Mouse (Mus musculus) intestine, postnatal 0 days (tissue): Measurements from ENCODE around the gene Lypd6. TPM values are rescaled to one million over a fixed set of nuclear protein-coding genes. Genes with fewer than 3 reads are reported as not detected.

Experiments used
- ATAC-seq: fragments of 200-750 bp; cut with Nextera tagmentation; 2 replicates; pipeline ENCODE4 v1.8.0; 2017; ENCODE audit warnings: mild to moderate bottlenecking, moderate TSS enrichment, moderate library complexity
- H3K27ac ChIP-seq: fragments of 300-500 bp; sonication (generic); 2 replicates; pipeline ENCODE4 v1.5.1; 2014; ENCODE audit warnings: mild to moderate bottlenecking, low read depth, low read length, moderate library complexity
- H3K27me3 ChIP-seq: fragments of 300-500 bp; sonication (generic); replicated peaks from 2 replicates; pipeline ENCODE4 v1.6.1; 2014; ENCODE audit warnings: low read length, mixed read lengths; ENCODE audit not compliant: control insufficient read depth, insufficient read depth
- H3K36me3 ChIP-seq: fragments of 300-500 bp; sonication (generic); 2 replicates; pipeline ENCODE4 v1.6.1; 2014; ENCODE audit warnings: mild to moderate bottlenecking, moderate library complexity; ENCODE audit not compliant: control insufficient read depth, insufficient read depth
- H3K4me1 ChIP-seq: fragments of 300-500 bp; sonication (generic); replicated peaks from 2 replicates; pipeline ENCODE4 v1.6.1; 2014; ENCODE audit warnings: antibody characterized with exemption, low read length, mixed read lengths; ENCODE audit not compliant: control insufficient read depth, insufficient read depth
- H3K4me2 ChIP-seq: fragments of 300-500 bp; sonication (generic); replicated peaks from 2 replicates; pipeline ENCODE4 v1.6.1; 2014; ENCODE audit warnings: low read depth, mild to moderate bottlenecking, moderate library complexity
- H3K4me3 ChIP-seq: fragments of 300-500 bp; sonication (generic); 2 replicates; pipeline ENCODE4 v1.5.1; 2014; ENCODE audit warnings: low read depth, low read length
- H3K9ac ChIP-seq: fragments of 300-500 bp; sonication (generic); 2 replicates; pipeline ENCODE4 v1.6.1; 2014; ENCODE audit warnings: mild to moderate bottlenecking, low read depth, low read length
- H3K9me3 ChIP-seq: fragments of 300-500 bp; sonication (generic); 2 replicates; pipeline ENCODE4 v1.6.1; 2016; ENCODE audit warnings: mixed run types; ENCODE audit not compliant: control insufficient read depth
- CTCF ChIP-seq: sonication (generic); IDR thresholded peaks from 2 replicates; pipeline ENCODE4 v1.5.1; 2016; ENCODE audit warnings: low read depth, mild to moderate bottlenecking, control low read depth, antibody characterized with exemption, moderate library complexity
- WGBS: fragments of 180-500 bp; shearing (Covaris S2); extraction: QIAGEN DNeasy Blood & Tissue Kit; methylation state at CpG from one replicate; pipeline ENCODE4 v1.1.7; 2014; 5-methylcytosine and 5-hydroxymethylcytosine counted together
- polyA plus RNA-seq: library from polyadenylated mRNA; unstranded; fragments of >200 nt; fragmentation: Nextera tagmentation; extraction: Ambion mirVana; gene quantifications from 2 replicates; pipeline ENCODE4 v1.2.1, GENCODE M21; 2015

The Lypd6 gene
- polyA plus RNA-seq, 1 experiment from 2014 or later, result 1.9 TPM

DNA sequence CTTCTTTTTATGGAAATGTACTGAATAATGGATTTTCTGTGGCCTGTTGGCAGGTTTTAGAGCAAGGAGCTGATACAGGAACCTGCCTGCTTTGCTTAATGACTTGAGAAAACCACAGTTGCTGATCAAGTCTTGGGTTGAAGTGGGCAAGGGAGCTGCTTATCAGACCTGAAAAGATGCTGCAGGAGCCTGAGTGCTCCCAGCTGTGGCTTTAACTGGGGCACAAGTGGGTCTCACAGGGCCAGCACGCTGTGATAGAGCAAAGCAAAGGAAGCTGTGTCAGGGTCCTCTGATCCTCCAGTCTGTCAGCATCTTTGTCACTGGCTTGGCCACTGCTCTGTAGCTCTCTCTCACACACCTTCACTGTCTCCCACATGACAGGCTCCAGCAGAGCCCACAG is 45.4 kb downstream of the Lypd6 start:
- no peaks in the 10 kb centered on the region for H3K27me3 ChIP-seq
- no peak for TF ChIP-seq CTCF
- ATAC-seq, result no peak
- H3K9ac ChIP-seq, result no peak overlapping the region
- H3K27ac ChIP-seq, result no peak overlapping the region
- 74% methylated on average over 1 of the region's 1 CpGs for WGBS
- no peak overlapping the region for H3K4me2 ChIP-seq
- H3K4me3 ChIP-seq, result no peak overlapping the region
- peaks cover 3% of the 10 kb centered on the region; the same call in 1 of the 2 replicates for H3K4me1 ChIP-seq
- no peaks in the 10 kb centered on the region for H3K36me3 ChIP-seq
- H3K9me3 ChIP-seq, result no peaks in the 10 kb centered on the region

DNA sequence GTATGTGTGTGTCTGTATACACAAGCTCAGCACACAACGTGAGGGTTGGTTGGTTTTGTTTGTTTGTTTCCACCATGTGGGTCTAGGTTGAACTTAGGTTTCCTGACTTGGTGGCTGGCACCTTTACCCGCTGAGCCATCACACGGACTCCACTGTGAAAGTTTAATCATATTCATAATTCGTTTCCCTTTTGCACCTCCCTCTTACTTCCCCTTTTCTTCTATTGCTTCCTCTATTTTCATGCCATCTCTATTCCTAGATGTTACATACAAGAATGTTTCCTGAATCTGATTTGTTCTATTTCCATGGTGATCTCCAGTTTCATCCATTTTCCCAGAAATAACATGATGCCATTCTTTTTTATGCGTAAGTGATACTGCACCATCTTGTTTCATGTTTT is 46.2 kb downstream of the Lypd6 start:
- H3K36me3 ChIP-seq, result no peaks in the 10 kb centered on the region
- no peak overlapping the region for H3K4me3 ChIP-seq
- no peak overlapping the region for H3K9ac ChIP-seq
- H3K27ac ChIP-seq, result no peak overlapping the region
- no peaks in the 10 kb centered on the region for H3K27me3 ChIP-seq
- no peak overlapping the region for H3K4me2 ChIP-seq
- H3K9me3 ChIP-seq, result no peaks in the 10 kb centered on the region
- no peak for ATAC-seq
- TF ChIP-seq CTCF, result no peak
- 83% methylated on average over 5 of the region's 5 CpGs for WGBS
- H3K4me1 ChIP-seq, result peaks cover 3% of the 10 kb centered on the region; the same call in 1 of the 2 replicates

DNA sequence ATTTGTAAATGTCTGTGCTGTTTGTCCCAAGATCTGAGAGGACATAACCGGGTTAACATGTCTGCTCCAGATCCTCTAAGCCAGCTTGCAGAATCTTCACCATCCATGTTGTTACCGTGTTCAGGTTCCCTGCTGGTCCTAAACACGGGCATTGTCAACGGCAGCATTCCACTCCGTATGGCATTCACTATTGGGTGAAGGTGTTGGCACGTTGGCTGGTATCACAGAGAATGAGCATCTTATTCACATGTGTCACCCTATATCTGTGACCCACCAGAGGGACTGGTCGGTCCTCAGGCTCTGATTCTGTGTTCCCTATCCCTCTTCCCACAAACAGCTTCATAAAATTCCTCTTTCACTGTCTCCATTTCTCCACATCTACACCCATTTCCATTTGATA is 52.9 kb downstream of the Lypd6 start:
- Histone ChIP-seq H3K9me3 (no peaks in the 10 kb centered on the region), H3K36me3 (no peaks in the 10 kb centered on the region), H3K4me1 (no peaks in the 10 kb centered on the region), H3K9ac (no peak overlapping the region), H3K27me3 (no peaks in the 10 kb centered on the region), H3K4me2 (no peak overlapping the region), H3K27ac (no peak overlapping the region), H3K4me3 (no peak overlapping the region)
- TF ChIP-seq CTCF, result no peak
- ATAC-seq, result no peak
- 96% methylated on average over 7 of the region's 7 CpGs for WGBS

DNA sequence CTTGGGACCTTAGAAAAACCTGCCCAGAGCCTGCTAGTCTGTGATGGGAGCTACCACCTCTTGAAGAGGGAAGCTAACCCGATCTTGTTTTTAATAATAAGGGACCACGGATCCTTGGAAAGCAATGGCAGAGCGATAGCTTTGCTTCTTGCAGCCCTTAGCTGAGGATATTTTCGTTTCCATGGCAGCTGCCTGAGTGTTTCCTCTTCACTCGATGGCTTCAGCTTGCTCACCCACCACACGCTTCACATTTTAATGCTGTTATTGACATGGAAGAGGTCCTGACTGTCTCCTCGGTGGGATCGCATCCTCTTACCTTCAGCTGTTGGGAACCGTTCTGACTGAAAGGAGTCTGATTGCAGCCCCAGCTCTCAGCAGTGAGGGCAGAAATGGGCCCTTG is 54.6 kb downstream of the Lypd6 start:
- no peak overlapping the region for H3K9ac ChIP-seq
- no peak overlapping the region for H3K4me2 ChIP-seq
- no peak overlapping the region for H3K4me3 ChIP-seq
- no peak overlapping the region for H3K27ac ChIP-seq
- TF ChIP-seq CTCF, result no peak
- H3K4me1 ChIP-seq, result no peaks in the 10 kb centered on the region
- ATAC-seq, result no peak
- H3K9me3 ChIP-seq, result no peaks in the 10 kb centered on the region
- no peaks in the 10 kb centered on the region for H3K36me3 ChIP-seq
- 80% methylated on average over 9 of the region's 9 CpGs for WGBS
- H3K27me3 ChIP-seq, result no peaks in the 10 kb centered on the region

DNA sequence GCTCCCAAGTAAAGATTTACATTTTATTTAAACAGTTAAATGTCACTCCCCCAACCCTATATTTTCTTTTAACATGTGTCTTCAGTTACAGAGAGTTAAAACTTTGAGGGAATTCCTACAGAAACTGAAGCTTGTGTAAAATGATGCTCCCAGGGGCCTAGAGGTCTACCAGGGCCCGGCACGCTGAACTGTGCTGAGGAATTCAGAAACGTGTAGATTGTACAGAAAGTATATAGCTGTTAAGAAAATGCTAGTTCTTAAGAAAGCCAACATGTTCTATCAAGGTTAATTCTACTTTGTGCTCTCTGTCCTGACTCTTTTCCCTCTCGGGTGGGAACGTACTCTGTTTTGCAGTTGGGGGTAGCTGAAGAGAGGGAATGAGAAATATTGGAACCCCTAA is 57.1 kb downstream of the Lypd6 start:
- H3K36me3 ChIP-seq, result no peaks in the 10 kb centered on the region
- H3K4me3 ChIP-seq, result no peak overlapping the region
- H3K27ac ChIP-seq, result no peak overlapping the region
- no peak for TF ChIP-seq CTCF
- ATAC-seq, result no peak
- 87% methylated on average over 5 of the region's 5 CpGs for WGBS
- H3K9ac ChIP-seq, result no peak overlapping the region
- no peaks in the 10 kb centered on the region for H3K4me1 ChIP-seq
- H3K27me3 ChIP-seq, result no peaks in the 10 kb centered on the region
- no peak overlapping the region for H3K4me2 ChIP-seq
- no peaks in the 10 kb centered on the region for H3K9me3 ChIP-seq

DNA sequence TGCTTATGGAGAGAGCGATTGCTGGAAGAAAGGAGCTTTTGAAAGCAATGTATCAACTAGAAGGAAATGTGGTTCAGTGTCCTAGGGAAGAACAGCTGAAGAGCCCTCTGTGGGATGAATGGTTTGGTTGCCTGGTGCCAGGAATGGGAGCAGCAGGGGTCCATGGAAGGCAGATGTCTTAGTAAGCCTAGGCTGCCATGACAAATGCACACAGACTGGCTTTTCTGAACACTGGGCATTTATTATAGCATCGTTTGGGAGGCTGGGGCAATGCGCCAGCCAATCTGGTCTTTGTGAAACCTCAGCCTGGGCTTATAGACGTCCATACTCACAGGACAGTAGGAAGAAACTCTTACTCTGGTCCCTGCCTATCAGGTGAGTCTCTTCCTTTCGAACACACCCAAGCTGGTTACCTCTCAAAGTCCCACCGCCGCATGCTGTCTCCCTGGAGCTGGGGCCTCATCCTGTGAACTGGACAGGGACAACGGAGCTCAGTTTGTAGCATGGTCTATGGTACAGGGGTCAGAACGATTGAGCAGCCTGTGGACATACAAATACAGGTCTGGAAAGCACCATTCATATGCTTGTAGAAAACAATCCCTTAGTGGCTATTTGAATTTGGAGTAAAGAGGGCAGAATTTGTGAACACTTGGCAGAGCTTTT is 61.4 kb downstream of the Lypd6 start:
- ATAC-seq, result no peak
- Histone ChIP-seq H3K4me2 (no peak overlapping the region), H3K27me3 (no peaks in the 10 kb centered on the region), H3K4me1 (no peaks in the 10 kb centered on the region), H3K4me3 (no peak overlapping the region), H3K9me3 (no peaks in the 10 kb centered on the region), H3K9ac (no peak overlapping the region), H3K36me3 (no peaks in the 10 kb centered on the region), H3K27ac (no peak overlapping the region)
- 73% methylated on average over 9 of the region's 9 CpGs for WGBS
- TF ChIP-seq CTCF, result no peak
